Mouse (Mus musculus): ENCODE data around the gene 4930512M02Rik. TPM values are rescaled to one million over a fixed set of nuclear protein-coding genes. Genes with fewer than 3 reads are reported as not detected.

The 4930512M02Rik gene
- polyA plus RNA-seq (2012; fragmentation: generic; extraction: Trizol), result not detected

DNA sequence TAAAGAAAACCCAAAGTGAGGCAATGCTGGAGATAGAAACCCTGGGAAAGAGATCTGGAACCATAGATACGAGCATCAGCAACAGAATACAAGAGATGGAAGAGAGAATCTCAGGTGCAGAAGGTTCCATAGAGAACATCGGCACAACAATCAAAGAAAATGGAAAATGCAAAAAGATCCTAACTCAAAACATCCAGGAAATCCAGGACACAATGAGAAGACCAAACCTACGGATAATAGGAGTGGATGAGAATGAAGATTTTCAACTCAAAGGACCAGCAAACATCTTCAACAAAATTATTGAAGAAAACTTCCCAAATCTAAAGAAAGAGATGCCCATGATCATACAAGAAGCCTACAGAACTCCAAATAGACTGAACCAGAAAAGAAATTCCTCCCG, at the start of gene 4930512M02Rik:
4930512M02Rik (minus strand) TSS at position 101 of the 400 bp plus-strand sequence.

Other genes starting within 250 kb of the 4930512M02Rik start
- gene Spata48, start 165.7 kb downstream of the 4930512M02Rik start, polyA plus RNA-seq (2012; fragmentation: generic; extraction: Trizol), result not detected
- gene Zpbp, start 165.4 kb downstream of the 4930512M02Rik start, polyA plus RNA-seq (2012; fragmentation: generic; extraction: Trizol), result under 1 TPM in 1 of 2 experiments, not detected in 1; 0.02 TPM
- not detected for gene Ikzf1, start 57.2 kb upstream of the 4930512M02Rik start, polyA plus RNA-seq (2012; fragmentation: generic; extraction: Trizol)
- gene Fignl1, start 181.1 kb upstream of the 4930512M02Rik start, polyA plus RNA-seq (2012; fragmentation: generic; extraction: Trizol), result 1 to 10 TPM; 2.2 to 4.2 TPM

Data from C3H10T1/2 (cell line).